Mouse (Mus musculus) adrenal gland, adult 8-10 months (tissue): ENCODE data around the gene Igsf9b. TPM values are rescaled to one million over a fixed set of nuclear protein-coding genes. Genes with fewer than 3 reads are reported as not detected.

Experiments
- DNase-seq: peaks from one replicate; pipeline ENCODE4 v3.0.0; 2022
- total RNA-seq, 4 experiments: library from RNA; stranded (reverse); gene quantifications; 2 replicates each; pipeline ENCODE4 v1.2.4; 2022

Gene Igsf9b
- total RNA-seq = 1 to 10 TPM; 3.5 to 8.2 (median 5.9) TPM

- DNase-seq = peak; percentile 92
Measured at GRCm38 (mm10) chr9:27298411-27299285, at the start of gene Igsf9b. Gene Igsf9b, plus strand, starts transcription at chr9:27299204.

DNA sequence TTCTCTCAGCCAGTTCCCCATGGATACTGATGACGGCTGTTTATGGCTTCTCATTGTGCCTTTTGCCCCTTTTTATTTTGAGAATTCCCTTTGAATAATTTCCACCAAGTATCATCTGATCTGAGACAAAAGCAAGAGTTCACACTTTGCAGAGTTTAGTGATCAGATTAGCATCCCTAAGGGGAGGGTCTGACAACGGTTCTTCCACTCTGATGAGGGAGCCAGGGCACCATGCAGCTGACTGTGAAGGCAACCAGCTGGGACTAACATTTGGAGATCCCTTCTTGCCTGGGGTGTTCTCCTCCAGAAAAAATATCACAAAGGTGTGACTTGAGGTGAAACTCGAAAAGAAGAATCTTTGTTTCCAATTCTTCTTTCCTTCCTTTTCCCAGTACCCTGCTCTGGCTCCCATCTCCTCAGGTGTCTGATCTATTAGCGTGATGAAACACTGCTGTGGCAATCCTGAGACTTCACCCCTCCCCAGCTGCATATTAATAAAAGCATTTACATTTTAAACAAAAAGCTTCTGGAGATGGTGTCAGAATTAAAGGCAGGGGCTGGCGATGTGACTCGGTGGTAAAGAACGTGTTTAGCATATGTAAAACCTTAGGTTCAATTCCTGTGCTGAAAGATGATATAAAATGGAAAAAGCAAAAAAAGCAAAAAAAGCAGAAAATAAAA, 46.8 kb upstream of the Igsf9b start:
- DNase-seq = no peak

DNA sequence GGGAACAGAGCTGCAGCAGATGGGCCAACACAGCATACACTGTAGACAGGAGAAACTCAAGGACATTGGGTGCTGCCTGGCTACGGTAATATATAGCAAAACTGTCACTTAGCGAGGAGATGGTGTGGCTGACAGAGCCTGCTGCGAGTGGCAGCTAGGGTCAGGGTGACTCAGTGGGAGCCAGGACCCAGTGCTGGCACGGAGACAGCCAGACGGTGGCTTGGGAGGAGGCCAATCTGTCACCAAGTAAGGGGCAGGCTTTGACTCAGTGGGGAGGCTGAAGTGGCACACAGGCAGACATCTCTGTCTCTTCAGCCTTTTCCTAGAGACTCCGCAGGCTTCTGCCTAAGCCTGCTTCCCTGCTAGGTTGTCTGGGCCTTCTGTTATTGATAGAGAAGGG, 42.5 kb upstream of the Igsf9b start:
- peak; percentile 85 for DNase-seq

GRCm38 (mm10) chr9:27260378-27260947, 38.5 kb upstream of the Igsf9b start:
- no peak for DNase-seq

DNA sequence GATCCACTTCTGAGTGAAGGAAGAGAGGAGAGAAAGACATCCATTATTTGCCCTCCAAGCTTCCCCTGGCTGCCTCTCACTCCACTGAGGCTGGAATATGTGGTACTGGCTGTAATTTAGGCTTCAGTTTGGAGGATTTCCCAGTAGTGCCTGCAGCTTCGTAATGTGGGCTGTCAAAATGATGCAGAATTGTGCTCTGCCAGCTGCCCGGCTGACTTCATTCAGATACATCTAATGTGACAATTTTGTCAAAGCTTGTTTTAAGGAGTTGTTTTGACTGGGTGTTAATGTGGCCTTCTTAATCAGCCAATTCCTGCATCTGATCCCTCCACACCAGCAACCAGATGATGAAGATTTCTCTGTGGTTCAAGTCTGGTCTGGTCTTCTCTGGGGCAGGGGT, 37.1 kb upstream of the Igsf9b start:
- no peak for DNase-seq

- DNase-seq = no peak
Measured at GRCm38 (mm10) chr9:27265009-27265408, 34.0 kb upstream of the Igsf9b start.

GRCm38 (mm10) chr9:27267878-27268277, 31.1 kb upstream of the Igsf9b start:
- DNase-seq = no peak

DNA sequence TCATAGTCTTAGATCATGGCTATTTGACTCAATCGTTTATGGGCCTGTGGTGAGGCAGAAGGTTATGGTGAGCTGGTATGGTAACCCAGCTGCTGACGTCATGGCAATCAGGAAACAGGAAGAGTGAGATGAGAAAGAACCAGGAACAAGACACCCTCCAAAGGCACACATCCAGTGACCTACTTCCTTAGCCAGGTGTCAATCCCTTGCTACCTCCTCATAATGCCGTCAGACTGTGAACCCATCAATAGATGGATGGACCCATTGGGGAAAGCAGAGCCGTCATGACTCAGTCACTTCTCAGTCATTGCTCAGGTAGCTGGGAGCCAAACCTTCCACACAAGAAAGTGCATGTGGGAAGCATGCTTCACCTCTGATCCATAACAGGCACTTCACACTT, 30.5 kb upstream of the Igsf9b start:
- no peak for DNase-seq

- DNase-seq = no peak
Measured at GRCm38 (mm10) chr9:27269322-27269721, 29.7 kb upstream of the Igsf9b start.

DNA sequence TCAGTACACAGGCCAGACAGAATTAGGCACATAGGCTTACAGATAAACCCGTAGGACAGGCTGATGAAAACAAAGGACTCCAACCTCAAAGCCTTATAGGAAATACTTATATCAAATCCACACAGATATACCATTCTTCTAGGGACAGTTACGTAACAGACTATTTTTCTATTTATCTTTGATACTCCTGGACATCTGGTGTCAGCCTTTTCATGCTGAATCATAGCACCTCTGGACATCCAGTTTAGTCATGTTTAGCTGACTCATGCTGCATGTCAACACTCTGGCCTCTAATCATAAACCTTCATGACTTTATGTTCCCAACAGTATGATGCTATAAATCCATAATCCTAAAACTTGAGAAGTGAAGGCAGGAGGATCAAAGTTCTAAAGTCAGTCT, 29.1 kb upstream of the Igsf9b start:
- no peak for DNase-seq

- no peak for DNase-seq
Measured at GRCm38 (mm10) chr9:27271899-27272298, 27.1 kb upstream of the Igsf9b start.

DNA sequence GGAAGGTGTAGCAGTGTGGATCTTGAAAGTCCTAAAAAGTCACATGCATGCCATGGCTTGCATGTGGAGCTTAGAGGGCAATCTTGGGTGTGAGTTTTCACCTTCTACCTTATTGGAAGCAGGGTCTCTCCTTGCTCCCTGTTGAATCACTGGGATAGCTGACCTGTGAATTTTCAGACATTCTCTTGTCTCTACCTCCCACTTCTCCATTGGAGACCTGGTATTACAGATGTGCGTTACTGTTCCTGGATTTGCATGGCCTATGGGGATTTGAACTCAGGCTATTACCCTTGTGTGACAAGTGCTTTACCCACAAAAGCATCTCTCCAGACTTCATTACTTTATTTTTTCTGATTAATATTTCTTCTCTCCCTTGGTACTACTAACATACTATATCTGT, 26.1 kb upstream of the Igsf9b start:
- DNase-seq = no peak

GRCm38 (mm10) chr9:27276282-27276839, 22.6 kb upstream of the Igsf9b start:
- DNase-seq = no peak

DNA sequence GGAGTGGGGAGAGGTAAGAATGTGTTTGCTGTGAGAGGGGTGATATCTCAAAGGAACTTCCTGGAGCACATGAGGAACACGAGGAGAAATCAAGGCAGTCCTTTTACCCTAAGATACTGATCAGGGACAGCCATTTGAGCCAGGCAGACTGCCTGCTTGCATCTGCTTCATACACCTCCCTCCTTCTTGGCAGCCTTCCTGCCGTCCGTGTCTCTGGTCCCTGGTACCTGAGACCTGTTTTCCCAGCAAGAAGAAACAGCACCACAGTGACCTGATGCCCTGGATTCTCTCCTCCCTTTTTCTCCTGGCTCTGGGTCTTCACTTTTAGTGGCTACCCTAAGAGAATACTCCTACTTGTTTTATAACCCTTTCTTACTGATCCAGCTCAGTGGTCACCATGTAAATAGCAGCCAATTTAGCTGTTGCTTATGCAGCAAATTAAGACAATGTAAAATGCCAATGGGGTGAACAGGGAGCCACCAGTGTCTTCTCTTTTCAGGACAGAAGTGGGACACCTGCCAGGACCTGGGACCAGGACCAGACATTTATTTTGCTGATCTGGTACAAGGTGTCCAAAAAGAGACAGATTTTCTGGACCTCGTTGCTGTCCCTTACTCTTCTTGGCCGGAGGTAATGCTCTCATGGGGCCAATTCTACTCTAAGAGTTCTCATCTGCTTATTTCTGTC, 21.5 kb upstream of the Igsf9b start:
- no peak for DNase-seq

- DNase-seq = no peak
Measured at GRCm38 (mm10) chr9:27279041-27279440, 20.0 kb upstream of the Igsf9b start.

DNA sequence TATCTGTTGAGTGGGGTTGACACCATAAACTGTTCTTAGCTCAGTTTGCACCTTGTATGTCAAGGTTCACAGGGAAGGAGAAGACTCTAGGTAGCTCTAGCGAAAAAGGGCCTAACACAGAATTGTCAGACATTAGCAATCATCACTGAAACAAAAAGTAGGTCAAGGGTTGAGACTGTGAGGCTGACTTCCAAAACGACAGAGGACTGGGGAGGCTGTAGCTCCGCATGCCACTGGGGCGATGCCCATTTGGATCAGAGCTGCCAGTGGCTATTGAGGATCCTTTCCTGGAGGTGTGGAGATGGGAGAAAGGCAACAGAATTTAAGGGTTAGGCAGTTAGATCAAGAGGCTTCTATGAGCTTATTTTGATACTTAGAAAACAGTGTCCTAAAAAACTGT, 18.0 kb upstream of the Igsf9b start:
- DNase-seq = no peak

DNA sequence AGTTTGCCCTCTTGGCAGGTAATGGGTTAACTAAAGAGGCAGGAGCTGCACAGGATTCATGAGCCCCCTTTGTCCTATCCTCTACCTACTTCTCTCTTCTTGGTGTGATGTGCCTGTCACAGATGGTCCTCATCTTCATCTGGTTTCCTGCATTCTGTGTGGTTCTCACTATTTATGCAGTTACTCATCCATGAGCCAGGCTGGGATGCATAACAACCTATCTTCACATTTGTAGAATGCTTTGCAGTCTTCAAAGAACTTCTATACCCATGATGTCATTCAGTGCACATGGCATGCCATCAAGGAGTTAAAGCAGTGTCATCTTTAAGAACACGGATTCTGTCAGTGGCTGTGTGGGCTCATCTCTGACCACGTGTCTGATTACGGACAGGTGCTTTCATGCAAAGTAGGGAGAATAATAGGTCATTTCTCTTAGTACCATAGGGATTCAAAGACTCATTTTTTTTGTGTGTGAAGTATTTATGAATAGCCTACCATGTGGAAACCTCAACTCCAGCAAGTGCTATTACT, 13.2 kb upstream of the Igsf9b start:
- no peak for DNase-seq

DNA sequence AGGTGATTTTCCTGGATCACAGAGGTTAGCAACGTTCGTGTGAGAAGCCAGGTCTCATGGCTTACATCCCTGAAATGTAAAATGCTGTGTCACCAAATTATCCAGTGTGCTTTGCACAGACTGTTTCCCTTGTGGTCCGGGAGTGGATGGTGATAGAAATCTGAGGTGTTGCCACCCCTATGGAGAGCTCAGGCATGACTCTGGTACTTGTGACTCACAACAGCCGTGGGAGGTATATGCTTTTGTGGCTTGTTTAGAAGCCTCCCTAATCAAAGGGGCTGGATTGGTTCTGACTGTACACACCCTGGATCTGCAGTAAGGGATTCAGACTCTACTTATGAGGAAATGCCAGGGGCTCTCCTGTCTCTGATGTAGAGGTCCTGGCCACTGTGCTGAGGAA, 12.7 kb upstream of the Igsf9b start:
- no peak for DNase-seq

DNA sequence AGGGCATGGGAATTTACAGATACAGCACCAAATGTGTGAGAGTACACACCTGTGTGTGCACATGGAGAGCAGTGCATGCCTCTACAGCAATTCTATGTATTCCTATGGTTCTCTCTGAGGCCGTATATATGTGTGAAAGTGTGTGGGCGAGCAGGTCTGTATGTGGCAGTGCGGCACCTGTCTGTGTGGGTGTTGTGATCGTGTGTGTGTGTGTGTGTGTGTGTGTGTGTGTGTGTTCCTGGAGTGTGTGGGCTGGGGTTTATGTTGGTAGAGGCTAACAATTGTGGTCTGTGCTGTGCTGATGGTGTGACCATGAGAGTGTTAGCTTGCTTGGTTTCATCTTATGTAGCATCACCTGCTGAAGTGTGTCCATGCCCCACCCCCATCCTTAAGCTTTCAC, 12.1 kb upstream of the Igsf9b start:
- DNase-seq = no peak

- peak; percentile 41 for DNase-seq
Measured at GRCm38 (mm10) chr9:27287419-27287818, 11.6 kb upstream of the Igsf9b start.

DNA sequence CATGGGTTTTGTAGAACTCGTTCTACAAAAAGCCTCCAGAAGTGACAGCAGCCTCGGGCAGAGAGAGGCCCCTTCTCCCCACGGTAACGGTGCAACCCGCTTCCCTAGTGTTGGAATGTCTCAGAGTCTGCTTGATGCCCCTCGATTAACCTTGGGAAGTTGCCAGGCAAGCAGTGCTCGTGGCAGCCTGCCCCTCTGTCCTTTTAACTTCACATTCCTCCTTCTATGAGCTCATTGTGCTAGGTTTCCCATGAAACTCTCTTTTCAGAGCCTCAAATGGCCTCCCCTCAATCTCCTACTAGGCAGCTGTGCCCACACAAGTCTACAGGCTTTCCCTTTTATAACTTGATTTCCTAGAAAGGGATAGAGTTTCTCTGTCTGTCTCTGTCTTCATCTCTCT, 10.6 kb upstream of the Igsf9b start:
- peak; percentile 31 for DNase-seq

DNA sequence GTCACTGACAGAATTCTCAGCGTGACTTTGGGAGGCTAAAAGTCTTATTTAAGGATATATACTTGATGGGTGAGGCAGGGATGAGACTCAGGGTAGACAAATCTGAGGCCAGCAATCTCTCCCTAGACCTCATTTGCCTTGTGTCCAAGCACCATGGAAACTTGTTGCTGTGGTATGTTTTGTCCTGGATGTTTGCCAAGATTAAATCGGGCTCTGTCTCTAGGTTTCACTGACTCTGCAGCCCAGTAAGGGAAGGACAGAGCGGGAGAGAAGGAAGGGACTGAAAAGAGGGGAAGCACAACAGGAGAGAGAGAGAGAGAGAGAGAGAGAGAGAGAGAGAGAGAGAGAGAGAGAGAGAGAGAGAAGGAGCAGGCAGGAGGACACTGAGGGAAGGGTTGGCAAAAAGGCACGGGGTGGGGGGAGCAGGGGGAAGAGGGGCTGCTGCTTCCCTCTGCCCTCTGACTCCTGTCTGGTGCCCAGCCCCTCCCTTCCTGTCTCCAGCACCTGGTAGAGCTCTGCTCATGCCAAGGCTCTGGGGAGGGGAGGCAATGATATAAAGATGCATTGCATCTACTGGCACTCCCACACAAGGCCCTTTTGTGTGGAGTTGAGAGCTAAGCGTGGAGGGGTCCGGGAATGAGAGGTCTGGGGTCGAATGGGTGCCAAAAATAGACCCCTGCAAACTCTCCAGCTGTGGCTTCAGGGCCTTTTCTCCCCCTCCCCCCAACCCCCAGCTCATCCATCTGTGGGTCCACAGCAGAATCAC, 9.3 kb upstream of the Igsf9b start:
- DNase-seq = no peak
